Mouse (Mus musculus) limb, embryonic 12.5 days (tissue): ENCODE results near the gene Zfpl1. TPM values are rescaled to one million over a fixed set of nuclear protein-coding genes. Genes with fewer than 3 reads are reported as not detected.

Source experiments
- ATAC-seq: fragments of 200-750 bp; cut with Nextera tagmentation; 2 replicates; pipeline ENCODE4 v1.8.0; 2017; ENCODE audit warnings: low read depth, moderate TSS enrichment; ENCODE audit not compliant: insufficient number of reproducible peaks, insufficient read depth, low FRiP score, low TSS enrichment
- H3K27ac ChIP-seq: fragments of 300-500 bp; sonication (generic); 2 replicates; pipeline ENCODE4 v1.5.1; 2016; ENCODE audit warnings: mild to moderate bottlenecking, moderate library complexity
- H3K27me3 ChIP-seq: fragments of 300-500 bp; sonication (generic); 2 replicates; pipeline ENCODE4 v1.6.1; 2016; ENCODE audit warnings: mild to moderate bottlenecking, moderate library complexity
- H3K36me3 ChIP-seq: fragments of 300-500 bp; sonication (generic); 2 replicates; pipeline ENCODE4 v1.6.1; 2016; ENCODE audit warnings: mild to moderate bottlenecking, moderate library complexity
- H3K4me1 ChIP-seq: fragments of 300-500 bp; sonication (generic); replicated peaks from 2 replicates; pipeline ENCODE4 v1.6.1; 2016
- H3K4me2 ChIP-seq: fragments of 300-500 bp; sonication (generic); 2 replicates; pipeline ENCODE4 v1.6.1; 2016; ENCODE audit warnings: mild to moderate bottlenecking, moderate library complexity
- H3K4me3 ChIP-seq: fragments of 300-500 bp; sonication (generic); replicated peaks from 2 replicates; pipeline ENCODE4 v1.5.1; 2016; ENCODE audit warnings: mild to moderate bottlenecking
- H3K9ac ChIP-seq: fragments of 300-500 bp; sonication (generic); replicated peaks from 2 replicates; pipeline ENCODE4 v1.6.1; 2016; ENCODE audit warnings: mild to moderate bottlenecking, moderate library complexity
- H3K9me3 ChIP-seq: fragments of 300-500 bp; sonication (generic); 2 replicates; pipeline ENCODE4 v1.6.1; 2016; ENCODE audit warnings: mild to moderate bottlenecking, moderate library complexity
- WGBS: fragments of 180-500 bp; shearing (Covaris S2); methylation state at CpG from one replicate; pipeline ENCODE4 v1.1.7; 2016; 5-methylcytosine and 5-hydroxymethylcytosine counted together
- microRNA-seq: library from miRNA; unstranded; fragments of <30 nt; microRNA quantifications from one replicate; pipeline ENCODE4, GENCODE M21; 2017
- polyA plus RNA-seq: library from polyadenylated mRNA; unstranded; fragments of >200 nt; fragmentation: Nextera tagmentation; extraction: Ambion mirVana; gene quantifications from 2 replicates; pipeline ENCODE4 v1.2.1, GENCODE M21; 2016

Gene Zfpl1
- polyA plus RNA-seq, 1 experiment from 2014 or later = 71.5 TPM

- Histone ChIP-seq H3K4me1 (peaks cover under 1% of the 10 kb centered on the region; the same call in 1 of the 2 replicates), H3K36me3 (no peaks in the 10 kb centered on the region), H3K27ac (no peak overlapping the region), H3K4me3 (no peak overlapping the region), H3K9me3 (no peaks in the 10 kb centered on the region), H3K9ac (no peak overlapping the region), H3K4me2 (no peak overlapping the region), H3K27me3 (no peaks in the 10 kb centered on the region)
- ATAC-seq = no peak
Measured at GRCm38 (mm10) chr19:6040002-6040401, 44.8 kb downstream of the Zfpl1 start.

GRCm38 (mm10) chr19:6038326-6038725 is 46.4 kb downstream of the Zfpl1 start:
- H3K4me3 ChIP-seq = no peak overlapping the region
- H3K27me3 ChIP-seq = no peaks in the 10 kb centered on the region
- no peak overlapping the region for H3K4me2 ChIP-seq
- no peaks in the 10 kb centered on the region for H3K4me1 ChIP-seq
- H3K9ac ChIP-seq = no peak overlapping the region
- no peaks in the 10 kb centered on the region for H3K36me3 ChIP-seq
- no peaks in the 10 kb centered on the region for H3K9me3 ChIP-seq
- 82% methylated on average over 7 of the region's 7 CpGs for WGBS
- no peak for ATAC-seq
- no peak overlapping the region for H3K27ac ChIP-seq

DNA sequence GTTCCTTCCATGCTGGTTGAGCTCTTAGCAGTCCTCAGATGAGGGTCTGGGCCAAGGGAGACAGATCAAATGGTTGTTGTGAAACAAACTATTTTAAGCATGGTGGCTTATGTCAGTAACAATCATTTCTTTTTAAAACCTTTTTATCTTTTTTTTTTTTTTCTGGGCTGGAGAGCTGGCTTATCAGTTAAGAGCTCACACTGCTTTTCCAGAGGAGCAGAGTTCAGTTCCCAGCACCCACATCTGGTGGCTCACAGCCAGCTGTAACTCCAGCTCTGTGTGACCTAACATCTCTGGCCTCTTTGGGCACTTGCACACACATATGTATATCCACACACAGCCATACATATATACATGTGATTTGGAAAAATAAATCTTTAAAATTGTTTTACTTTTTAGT is 47.1 kb downstream of the Zfpl1 start:
- Histone ChIP-seq H3K9me3 (no peaks in the 10 kb centered on the region), H3K27me3 (no peaks in the 10 kb centered on the region), H3K4me3 (no peak overlapping the region), H3K27ac (no peak overlapping the region), H3K4me2 (no peak overlapping the region), H3K4me1 (no peaks in the 10 kb centered on the region), H3K9ac (no peak overlapping the region), H3K36me3 (no peaks in the 10 kb centered on the region)
- ATAC-seq = no peak

- Histone ChIP-seq H3K4me2 (no peak overlapping the region), H3K9me3 (no peaks in the 10 kb centered on the region), H3K9ac (no peak overlapping the region), H3K4me1 (no peaks in the 10 kb centered on the region), H3K27ac (no peak overlapping the region), H3K36me3 (no peaks in the 10 kb centered on the region), H3K4me3 (no peak overlapping the region), H3K27me3 (no peaks in the 10 kb centered on the region)
- WGBS = 73% methylated on average over 9 of the region's 9 CpGs
- no peak for ATAC-seq
Measured at GRCm38 (mm10) chr19:6035966-6036585, 48.7 kb downstream of the Zfpl1 start.

Small RNA genes within 50 kb of the gene (microRNA-seq; reads per million reads assigned to microRNA genes)
- 1.4 reads per million for gene Mir6988

Other genes starting within 250 kb of the Zfpl1 start
- 37.2 and 41.4 TPM in 2 replicates for gene Frmd8, start 209.7 kb downstream of the Zfpl1 start, polyA plus RNA-seq
- 1.2 and 2.1 TPM in 2 replicates for gene Slc25a45, start 207.1 kb downstream of the Zfpl1 start, polyA plus RNA-seq
- 5.5 and 6.6 TPM in 2 replicates for gene Tigd3, start 190.8 kb downstream of the Zfpl1 start, polyA plus RNA-seq
- gene Dpf2, start 171.9 kb downstream of the Zfpl1 start, polyA plus RNA-seq = 192 and 199 TPM in 2 replicates
- 2.7 and 3.0 TPM in 2 replicates for gene Cdc42ep2, start 160.1 kb downstream of the Zfpl1 start, polyA plus RNA-seq
- gene Pola2, start 120.8 kb downstream of the Zfpl1 start, polyA plus RNA-seq = 91.5 and 91.9 TPM in 2 replicates
- gene Slc22a20, start 98.8 kb downstream of the Zfpl1 start, polyA plus RNA-seq = not detected in 2 replicates
- gene Capn1, start 69.1 kb downstream of the Zfpl1 start, polyA plus RNA-seq = 7.0 and 7.7 TPM in 2 replicates
- gene Syvn1, start 38.4 kb downstream of the Zfpl1 start, polyA plus RNA-seq = 25.1 and 28.0 TPM in 2 replicates
- 76.7 and 79.1 TPM in 2 replicates for gene Mrpl49, start 27.2 kb downstream of the Zfpl1 start, polyA plus RNA-seq
- gene Fau, start 27.1 kb downstream of the Zfpl1 start, polyA plus RNA-seq = 775 and 779 TPM in 2 replicates
- 33.1 and 39.0 TPM in 2 replicates for gene Znhit2, start 23.8 kb downstream of the Zfpl1 start, polyA plus RNA-seq
- 24.4 and 26.3 TPM in 2 replicates for gene Tm7sf2, start 16.6 kb downstream of the Zfpl1 start, polyA plus RNA-seq
- gene Vps51, start 7.7 kb downstream of the Zfpl1 start, polyA plus RNA-seq = 67.7 and 72.7 TPM in 2 replicates
- not detected in 2 replicates for gene Tmem262, start 4.9 kb downstream of the Zfpl1 start, polyA plus RNA-seq
- 2.7 and 4.1 TPM in 2 replicates for gene Gm28374, start 2.7 kb downstream of the Zfpl1 start, polyA plus RNA-seq
- 45.1 and 49.7 TPM in 2 replicates for gene Cdca5, start within 50 bp of the Zfpl1 start, polyA plus RNA-seq
- 0.56 and 0.82 TPM in 2 replicates for gene AC131692.1, start 9.5 kb upstream of the Zfpl1 start, polyA plus RNA-seq
- 0.54 and 0.71 TPM in 2 replicates for gene Naaladl1, start 20.8 kb upstream of the Zfpl1 start, polyA plus RNA-seq
- 55.0 and 58.8 TPM in 2 replicates for gene Sac3d1, start 33.7 kb upstream of the Zfpl1 start, polyA plus RNA-seq
- gene Snx15, start 43.3 kb upstream of the Zfpl1 start, polyA plus RNA-seq = 33.1 and 33.2 TPM in 2 replicates
- not detected in 2 replicates for gene Batf2, start 56.0 kb upstream of the Zfpl1 start, polyA plus RNA-seq
- gene Arl2, start 56.6 kb upstream of the Zfpl1 start, polyA plus RNA-seq = 78.2 and 83.4 TPM in 2 replicates
- not detected in 2 replicates for gene Majin, start 99.4 kb upstream of the Zfpl1 start, polyA plus RNA-seq
- gene Gpha2, start 141.4 kb upstream of the Zfpl1 start, polyA plus RNA-seq = 2.0 and 2.4 TPM in 2 replicates
- gene Ppp2r5b, start 150.9 kb upstream of the Zfpl1 start, polyA plus RNA-seq = 22.7 and 23.7 TPM in 2 replicates
- 11.1 and 11.2 TPM in 2 replicates for gene Atg2a, start 156.7 kb upstream of the Zfpl1 start, polyA plus RNA-seq
- gene Ehd1, start 191.8 kb upstream of the Zfpl1 start, polyA plus RNA-seq = 71.5 and 71.6 TPM in 2 replicates
- gene Cdc42bpg, start 221.5 kb upstream of the Zfpl1 start, polyA plus RNA-seq = 0.69 and 0.96 TPM in 2 replicates